Mouse (Mus musculus): ENCODE results near the gene Zdhhc8.

Zdhhc8 gene

DNA sequence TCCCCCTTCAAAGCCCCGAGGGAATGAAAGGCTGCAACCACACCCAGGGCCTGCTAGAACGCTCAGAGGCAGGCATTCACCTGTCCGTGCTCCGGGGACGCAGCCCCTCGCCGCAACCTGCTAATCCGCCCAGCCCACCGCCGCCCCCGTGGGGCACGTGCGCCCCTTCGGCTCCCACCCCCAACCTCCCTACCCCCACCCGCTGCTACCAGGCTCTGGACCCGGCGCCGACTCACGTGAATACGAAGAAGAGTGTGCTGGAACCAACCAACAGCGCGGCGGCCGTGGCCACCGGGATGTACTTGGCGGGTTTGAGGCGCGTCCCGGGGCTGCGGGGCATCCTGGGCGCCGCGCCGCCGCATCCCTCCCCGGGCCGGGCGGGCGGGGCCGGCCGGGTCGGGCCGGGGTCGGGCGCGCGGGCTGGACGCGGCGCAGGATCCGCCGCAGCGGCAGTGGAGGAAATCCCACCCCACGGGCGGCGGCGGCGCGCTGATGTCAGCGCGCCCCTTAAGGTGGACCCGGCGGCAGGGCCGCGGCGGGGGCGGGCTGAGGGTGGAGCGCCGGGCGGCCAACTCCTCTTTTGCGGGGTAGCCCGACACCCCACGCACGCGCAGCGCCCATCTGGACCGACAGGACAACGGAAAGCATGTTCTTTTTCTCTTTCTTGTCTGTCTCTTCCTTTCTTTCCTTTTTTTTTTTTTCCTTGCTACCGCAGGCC, at the start of gene Zdhhc8:
Gene Zdhhc8, minus strand, starts transcription at position 466 of the 718 bp plus-strand sequence.
- DNase-seq (ENCODE audit: low spot score in 2 of 2) = peak; percentile 89 to 90

DNA sequence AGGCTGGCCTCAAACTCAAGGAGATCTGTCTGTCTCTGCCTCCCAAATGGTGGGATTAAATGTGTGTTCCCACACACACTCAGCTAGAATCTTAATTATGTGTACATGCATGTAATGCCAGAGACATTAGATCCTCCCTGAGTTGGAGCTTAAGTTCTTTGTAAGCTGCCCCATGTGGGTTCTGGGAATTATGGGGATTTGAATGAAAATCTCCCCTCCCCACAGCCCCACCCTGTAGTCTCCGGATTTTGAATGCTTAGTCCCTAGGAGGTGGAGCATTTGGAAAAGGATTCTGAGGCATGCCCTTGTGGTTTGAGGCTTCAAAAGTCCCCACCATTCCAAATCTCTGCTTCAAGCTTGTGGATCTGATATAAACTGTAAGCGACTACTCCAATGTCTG, 40.2 kb upstream of the Zdhhc8 start:
- DNase-seq (ENCODE audit: low spot score in 2 of 2) = no peak

DNA sequence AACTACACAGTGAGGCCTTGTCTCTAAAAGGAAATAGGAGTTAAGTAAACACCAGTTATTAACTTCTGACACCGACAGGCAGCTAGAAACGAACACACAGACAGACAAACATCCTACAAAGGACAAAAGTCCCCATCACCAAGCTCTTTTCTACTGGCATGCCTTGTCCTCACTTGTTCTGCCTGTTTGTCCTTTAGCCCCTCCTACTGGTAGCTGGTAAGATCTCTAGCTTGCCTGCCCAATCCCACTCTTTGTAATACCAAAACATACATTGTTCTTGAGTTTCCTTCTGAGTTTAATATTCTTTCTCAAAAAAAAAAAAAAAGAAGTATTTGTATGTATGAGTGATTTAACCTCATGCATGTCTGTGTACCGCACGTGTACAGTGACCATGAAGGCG, 33.2 kb upstream of the Zdhhc8 start:
- DNase-seq (ENCODE audit: low spot score in 2 of 2) = no peak

DNA sequence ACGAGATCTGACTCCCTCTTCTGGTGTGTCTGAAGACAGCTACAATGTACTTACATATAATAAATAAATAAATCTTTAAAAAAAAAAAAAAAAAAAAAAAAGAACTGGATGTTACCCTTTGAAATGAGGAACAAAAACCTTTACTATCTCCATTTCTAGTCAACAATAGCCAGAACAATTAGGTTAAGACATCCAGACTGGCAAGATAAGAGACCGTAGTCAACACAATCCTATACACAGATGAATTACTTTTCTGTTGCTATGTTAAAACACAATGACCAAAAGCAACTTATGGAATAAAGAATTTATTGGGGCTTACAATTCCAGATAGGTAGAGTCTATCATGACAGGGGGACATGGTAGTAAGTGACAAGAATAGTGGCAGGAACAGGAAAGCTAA, 30.1 kb upstream of the Zdhhc8 start:
- DNase-seq (ENCODE audit: low spot score in 2 of 2) = no peak

DNA sequence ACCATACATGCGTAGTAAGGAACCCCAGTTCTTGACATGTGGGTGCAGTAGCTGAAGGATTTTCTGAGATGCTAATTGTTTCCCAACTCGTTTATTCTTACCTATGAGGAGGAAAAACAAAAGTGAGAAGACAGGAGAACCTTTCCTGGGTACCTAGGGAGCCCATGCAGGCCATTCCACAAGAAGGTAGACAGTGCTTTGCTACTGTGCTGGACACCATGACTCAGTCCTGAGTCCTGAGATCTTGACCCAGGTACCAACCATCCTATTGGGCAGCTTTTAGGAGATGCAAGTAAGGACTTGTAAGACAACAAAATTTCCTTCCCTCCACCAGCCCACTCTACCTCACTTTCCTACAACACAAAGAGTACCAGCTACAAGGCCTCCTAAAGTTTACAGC, 23.3 kb upstream of the Zdhhc8 start, which contains the start of gene Gm49776:
Gene Gm49776, minus strand, starts transcription at position 101 of the 400 bp plus-strand sequence.
- DNase-seq (ENCODE audit: low spot score in 2 of 2) = no peak

DNA sequence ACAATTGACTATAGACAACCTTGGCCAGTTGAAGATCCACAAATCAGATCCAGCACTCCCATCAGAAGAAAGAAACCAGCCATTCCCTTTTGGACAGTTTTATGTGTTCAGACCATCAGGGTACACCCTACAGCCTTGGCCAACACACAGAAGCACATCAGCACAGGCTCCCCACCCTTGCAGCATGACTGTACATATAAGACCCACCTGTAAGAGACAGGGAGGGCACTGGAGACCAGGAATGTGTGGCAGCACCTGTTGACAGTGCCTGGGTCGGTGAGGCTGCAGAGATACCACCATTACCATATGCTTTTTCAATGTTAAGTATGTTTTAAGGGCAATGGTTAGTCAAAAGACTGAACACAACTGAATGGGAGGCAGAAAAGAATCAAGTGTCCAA, 18.9 kb upstream of the Zdhhc8 start:
- DNase-seq (ENCODE audit: low spot score in 2 of 2) = peak in 1 of 2 experiments; percentile 25

DNA sequence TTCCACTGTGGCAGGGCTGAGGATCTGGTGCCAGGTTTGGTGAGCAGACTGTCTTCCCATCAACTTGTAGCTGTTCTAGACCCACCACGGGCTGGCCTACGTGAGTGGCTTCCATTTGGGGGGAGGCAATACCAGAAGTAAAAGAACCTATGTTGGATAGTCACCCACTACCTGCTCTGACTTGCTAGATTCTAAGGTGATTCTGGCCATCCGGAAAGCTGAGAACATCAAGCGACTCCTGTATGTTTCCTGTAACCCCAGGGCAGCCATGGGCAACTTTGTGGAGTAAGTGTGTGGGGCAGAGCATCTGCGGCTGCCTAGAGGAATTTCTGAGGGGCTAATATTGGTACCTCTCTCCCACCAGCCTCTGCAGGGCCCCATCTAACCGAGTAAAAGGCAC, 17.8 kb upstream of the Zdhhc8 start:
- no peak for DNase-seq (ENCODE audit: low spot score in 2 of 2)

DNA sequence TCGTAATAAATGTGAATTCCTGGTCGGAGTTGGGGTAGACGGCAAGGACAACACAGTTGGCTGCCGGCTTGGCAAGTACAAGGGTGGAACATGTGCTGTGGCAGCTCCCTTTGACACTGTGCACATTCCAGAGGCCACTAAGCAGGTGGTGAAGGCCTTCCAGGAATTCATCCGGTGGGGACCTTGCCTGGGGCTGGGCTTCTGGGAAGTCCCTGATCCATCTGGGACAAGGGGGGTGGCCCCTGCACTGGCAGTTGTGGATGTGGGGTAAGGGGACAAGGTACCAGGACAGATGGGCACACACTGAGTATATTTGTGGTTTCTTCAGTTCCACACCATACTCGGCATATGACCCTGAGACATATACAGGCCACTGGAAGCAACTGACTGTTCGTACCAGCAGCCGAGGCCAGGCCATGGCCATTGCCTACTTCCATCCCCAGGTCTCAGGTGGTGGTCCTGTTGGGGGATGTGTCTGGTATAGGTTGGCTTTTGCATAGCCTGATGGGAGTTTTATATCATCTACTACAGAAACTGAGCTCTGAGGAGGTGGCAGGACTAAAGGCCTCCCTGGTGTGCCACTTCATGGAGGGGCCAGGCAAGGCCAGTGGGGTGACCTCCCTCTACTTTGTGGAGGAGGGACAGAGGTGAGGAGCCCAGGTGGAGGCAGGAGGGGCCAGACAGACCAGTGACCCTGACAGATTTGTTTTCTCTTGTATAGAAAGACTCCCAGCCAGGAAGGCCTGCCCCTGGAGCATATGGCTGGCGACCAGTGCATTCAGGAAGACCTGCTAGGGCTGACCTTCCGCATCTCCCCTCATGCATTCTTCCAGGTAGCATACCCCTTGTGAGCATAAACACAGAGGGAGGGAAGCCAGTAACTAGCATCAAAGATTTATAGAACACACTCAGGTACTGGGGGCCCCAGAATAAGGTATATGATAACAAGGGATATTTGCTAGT, 16.2 kb upstream of the Zdhhc8 start:
- DNase-seq (ENCODE audit: low spot score in 2 of 2) = peak in 1 of 2 experiments; percentile 40

DNA sequence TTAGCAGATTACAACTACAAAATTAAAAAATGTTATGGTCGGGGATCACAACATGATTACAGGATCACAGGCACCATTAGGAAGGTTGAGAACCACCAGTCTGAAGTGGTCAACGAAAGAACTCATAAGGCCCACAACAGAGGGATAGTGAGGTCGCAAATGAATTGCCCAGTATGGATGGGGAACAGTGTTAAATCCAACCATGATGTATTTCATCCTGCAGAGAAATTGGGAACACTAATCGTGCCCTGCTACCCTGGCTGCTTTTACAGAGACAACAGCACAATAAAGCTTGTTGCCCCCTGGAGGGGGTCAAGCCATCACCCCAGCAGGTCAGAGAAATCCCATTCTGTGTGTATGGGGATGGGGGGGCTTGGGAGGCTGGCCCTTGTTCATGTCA, 15.3 kb upstream of the Zdhhc8 start:
- peak in 1 of 2 experiments; percentile 30 for DNase-seq (ENCODE audit: low spot score in 2 of 2)

DNA sequence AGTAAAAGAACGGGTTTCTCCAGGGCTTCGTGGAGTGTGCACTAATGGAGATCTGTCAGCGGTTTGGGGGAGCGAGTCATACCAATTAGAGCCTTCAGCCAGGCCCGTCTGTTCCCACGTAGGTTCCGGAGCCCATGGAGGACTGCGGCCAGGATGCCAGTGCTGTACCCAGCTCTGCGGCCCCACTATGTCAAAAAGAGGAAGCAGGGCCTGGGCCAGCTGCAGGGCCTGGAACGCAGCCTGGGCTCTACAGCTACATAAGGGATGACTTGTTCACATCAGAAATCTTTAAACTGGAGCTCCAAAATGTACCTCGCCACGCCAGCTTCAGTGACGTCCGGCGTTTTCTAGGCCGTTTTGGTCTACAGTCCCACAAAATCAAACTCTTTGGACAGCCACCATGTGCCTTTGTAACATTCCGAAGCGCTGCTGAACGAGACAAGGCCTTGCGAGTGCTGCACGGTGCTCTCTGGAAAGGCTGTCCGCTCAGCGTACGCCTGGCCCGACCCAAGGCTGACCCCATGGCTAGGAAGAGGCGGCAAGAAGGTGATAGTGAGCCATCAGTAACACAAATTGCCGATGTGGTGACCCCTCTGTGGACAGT, 14.5 kb upstream of the Zdhhc8 start:
- peak; percentile 72 to 81 for DNase-seq (ENCODE audit: low spot score in 2 of 2)

DNA sequence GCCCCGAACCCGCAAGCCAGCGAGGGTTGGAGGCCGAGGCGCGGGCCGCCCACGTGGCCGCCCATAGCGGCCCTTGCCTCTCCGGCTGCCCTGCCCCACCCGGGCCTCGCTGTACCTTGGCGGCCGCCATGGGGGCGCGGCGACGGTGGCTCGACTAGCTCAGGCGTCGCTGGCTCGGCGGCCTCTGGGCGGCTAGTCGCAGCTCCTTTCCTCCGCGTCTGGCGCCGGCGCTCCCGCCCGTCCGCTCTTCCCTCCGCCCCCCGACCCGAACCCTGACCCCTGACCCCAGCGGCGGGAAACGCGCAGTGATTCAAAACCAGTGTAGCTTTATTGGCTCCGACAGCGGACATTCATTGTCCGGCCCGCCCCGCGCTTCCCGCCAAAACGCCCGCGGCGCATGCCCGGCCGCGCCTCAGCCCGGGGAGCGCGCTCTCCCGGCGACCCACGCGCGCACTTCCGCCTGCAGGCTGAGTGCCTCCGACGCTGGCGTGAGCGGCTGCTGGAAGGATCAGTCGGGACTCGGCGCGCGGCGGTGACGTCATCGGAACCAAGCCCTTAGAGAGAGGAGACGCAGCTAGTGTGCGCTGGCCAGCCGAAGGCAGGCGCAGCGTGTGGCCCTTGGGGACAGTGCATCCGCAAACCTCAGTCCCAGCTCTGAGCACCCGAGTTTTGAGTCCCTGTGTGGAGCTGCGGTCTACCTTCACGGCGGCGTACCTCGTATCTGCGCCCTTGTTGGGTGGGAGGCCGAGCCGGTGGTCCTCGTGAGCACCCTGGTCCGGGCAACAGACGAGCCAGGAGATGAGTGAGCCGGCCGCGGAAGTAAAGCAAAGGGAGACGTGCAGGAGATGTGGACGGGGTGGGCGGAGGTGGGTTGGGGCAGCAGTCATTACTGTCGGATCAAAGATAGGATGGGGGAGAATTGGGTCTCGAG, 13.8 kb upstream of the Zdhhc8 start, which contains the start of the genes Trmt2a and Ranbp1:
Gene Trmt2a, plus strand, starts transcription at position 247 of the 931 bp plus-strand sequence.
Gene Ranbp1, minus strand, starts transcription at position 300 of the 931 bp plus-strand sequence.
- peak; percentile 99 to 100 for DNase-seq (ENCODE audit: low spot score in 2 of 2)

DNA sequence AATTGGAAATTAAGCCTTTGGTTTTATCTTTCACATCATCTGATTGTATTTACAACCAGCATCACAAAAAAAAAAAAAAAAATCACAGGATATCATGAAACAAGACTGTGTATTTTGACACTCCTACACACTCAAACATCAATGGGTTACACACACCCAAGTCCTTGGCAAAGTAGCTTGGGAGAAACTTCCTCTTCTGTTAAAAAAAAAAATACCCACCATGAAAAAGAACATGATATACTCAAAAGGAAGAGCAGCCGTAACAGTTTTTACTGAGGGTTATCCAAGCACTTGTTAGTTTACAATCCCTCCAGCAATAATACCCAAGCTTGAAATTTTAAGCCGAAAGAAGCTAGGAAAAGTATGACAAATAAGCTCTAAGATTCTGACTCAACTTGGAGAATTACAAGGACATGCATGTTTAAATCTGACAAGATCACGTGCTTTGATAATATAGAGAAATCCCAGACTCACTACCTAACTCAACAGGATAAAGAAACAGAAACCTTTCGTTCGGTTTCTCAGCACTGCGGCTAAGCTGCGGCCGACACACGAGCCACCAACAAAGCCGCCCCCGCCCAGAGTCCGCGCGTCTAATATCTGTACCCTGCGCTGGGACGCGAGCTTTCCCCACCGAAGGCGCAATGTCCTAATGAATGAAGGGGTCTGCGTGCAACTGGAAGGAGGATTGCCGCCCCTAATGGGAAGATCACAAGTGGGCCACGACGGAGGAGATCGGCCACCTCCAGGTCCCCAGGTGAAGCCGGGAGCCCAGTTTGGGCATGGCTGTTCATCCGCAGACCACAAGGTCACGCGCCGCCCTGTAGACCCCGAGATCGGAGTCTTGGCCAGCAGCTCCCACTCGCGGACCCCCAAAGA, 12.8 kb upstream of the Zdhhc8 start:
- no peak for DNase-seq (ENCODE audit: low spot score in 2 of 2)

DNA sequence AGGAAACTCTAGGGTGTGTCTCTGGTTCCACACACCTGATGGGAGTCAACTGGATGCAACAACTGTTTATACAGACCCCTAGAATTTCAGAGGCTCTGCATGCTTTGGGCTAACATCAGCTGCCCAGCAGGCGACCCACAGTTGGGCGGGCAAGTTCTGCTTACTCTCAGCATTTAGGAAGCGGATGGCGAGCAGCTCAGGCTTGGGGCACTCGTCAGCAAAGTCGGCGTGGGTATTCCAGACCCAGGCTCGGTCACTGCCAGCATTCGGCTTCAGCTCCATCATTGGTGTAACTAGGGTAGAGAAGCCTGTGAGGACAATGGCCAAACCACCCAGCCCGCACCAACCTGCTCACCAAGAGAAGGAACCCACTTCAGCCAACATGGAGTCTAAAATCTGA, 6.6 kb upstream of the Zdhhc8 start:
- peak in 1 of 2 experiments; percentile 34 for DNase-seq (ENCODE audit: low spot score in 2 of 2)

DNA sequence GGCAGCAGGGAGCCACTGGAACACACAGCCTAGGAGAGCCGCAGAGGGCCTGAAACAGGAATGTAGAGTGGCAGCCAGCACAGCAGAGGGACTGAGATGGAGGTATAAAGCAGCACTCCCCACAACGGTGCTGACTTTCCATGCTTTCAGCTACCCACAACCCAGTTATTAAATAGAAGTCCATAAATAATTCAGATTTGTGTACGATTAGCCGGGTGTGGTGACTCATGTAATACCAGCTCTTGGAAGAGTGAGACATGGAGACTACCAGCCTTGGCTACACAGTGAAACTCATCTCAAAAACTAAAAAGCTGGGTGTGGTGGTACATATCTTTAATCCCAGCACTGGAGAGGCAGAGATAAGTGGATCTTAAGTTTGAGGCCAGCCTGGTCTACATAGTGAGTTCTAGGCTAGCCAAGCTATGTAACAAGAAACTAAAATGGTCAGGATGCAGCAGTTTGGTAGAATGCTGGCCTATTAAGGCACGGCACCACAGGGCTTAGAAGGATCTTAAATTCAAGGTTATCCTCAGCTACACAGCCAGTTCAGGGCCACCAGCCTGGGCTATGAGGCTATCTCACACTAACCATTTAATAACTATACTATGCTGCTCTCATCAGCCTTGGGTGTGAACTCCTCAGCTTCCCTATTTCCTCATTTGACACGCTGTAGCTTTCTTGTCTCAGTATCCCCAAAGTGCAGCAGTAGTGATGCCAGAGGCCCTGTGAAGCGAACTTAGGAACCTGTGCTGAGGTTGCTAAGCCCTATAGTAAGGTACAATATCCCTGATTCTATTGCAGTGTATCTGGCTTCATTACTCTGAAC, 2.0 kb upstream of the Zdhhc8 start:
- DNase-seq (ENCODE audit: low spot score in 2 of 2) = peak in 1 of 2 experiments; percentile 35

DNA sequence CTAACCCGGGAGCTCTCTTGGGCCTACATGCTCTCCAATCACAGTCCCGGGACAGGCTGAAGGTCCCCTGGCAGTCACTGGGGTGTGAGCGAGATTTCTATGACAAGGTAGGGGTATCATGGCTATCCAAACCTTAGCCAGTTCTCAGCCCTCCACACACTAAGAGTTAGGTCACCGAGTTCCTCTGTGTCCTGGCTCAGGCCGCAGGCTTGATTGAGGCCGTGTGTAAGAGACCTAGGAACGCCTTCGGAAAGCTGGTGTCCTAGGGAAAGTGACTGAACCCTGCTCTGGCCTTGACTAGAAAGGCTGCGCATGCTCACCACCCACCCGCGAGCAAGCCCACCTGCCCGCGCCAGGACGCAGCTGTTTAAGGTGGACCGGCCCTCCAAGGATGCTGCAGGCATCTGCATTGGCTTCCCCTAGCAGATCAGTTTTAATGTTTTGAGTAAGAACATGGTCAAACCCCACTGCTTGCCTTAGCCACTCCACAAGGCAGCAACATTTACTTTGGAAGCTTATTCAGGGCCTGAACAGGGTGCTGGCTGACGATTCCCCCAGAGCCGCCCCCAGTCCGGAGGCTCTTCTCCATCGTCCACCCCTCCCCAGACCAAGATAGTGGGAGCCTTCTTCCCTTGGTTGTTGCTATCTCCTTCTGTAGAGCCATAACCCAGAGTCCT, 591 bp upstream of the Zdhhc8 start:
- peak; percentile 86 to 87 for DNase-seq (ENCODE audit: low spot score in 2 of 2)

DNA sequence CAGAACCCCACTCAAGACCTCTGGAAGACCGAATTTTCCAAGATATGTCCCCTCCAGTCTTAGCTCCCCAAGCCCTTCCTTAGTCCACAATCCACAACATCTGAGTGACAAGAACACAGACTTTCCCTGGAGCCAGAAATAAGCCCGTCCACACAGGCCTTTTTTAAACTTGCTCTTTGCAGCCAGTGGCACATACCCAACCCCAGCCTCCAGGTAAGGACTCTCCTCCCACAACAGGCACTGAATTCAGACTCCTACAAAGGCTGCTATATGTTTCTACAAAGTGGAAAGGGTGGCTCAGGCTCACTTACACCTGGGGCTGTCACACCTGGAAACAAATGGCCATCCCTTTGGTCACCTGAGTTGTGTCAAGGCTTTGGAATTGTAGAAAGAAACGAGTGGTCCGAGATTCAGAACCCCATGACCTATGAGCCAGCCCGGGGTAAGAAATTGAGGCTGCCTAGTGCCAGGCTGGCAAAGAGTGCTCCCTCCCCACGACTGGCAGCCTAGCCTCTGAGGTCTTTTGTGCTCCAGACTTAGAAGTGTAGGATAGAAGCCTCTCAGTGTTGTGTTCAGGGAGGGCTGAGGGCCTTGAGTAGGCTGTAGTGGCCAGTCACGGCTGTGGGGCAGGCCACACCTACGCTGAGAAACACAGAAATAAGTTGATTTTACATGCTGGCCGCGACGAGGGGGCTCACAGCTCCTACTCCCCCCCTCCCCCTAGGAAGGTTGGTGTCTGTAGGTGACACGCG, 841 bp downstream of the Zdhhc8 start:
- peak in 1 of 2 experiments; percentile 25 for DNase-seq (ENCODE audit: low spot score in 2 of 2)

DNA sequence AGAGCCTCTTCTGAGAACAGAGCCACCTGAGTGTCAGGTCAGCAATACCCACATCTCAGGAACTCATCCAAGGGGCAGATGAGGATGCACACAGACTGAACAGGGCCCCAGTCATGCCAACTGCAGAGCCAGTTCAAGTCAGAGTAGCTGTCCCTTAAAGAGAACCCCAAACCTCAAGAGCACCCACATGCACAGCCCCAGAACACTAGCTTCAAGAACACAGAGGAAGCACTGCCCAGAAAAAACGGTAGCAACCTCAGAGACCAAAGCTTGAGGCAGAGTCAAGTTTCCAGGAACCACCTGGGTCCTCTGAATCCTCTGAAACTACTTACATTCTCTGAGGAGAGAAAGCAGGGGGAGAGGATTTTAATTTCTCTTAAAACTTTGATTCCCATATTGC, 1.5 kb downstream of the Zdhhc8 start:
- peak; percentile 19 to 34 for DNase-seq (ENCODE audit: low spot score in 2 of 2)

DNA sequence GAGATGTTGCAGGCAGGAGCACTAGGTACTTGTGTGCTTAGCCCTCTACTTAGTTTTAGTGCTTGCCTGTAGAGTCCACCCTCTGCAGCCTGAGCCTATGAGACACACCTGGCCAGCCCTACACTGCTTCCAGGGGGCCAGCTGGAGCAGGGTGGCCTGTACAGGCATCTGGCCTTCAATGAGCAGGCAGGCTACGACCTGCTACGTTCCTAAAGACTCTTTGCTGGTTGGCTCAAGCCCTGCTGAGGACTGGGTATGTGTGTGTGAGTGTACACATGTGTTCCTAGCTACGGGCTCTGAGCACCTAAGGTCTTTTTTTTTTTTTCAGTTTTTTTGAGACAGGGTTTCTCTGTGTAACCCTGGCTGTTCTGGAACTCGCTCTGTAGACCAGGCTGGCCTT, 3.5 kb downstream of the Zdhhc8 start:
- no peak for DNase-seq (ENCODE audit: low spot score in 2 of 2)

All from right cerebral cortex, postnatal 10 days (tissue).